Mouse (Mus musculus): ENCODE data around the gene Txnrd2. TPM values are rescaled to one million over a fixed set of nuclear protein-coding genes. Genes with fewer than 3 reads are reported as not detected.

Gene Txnrd2
- polyA plus RNA-seq, 1 experiment from 2014 or later: 18.2 TPM

DNA sequence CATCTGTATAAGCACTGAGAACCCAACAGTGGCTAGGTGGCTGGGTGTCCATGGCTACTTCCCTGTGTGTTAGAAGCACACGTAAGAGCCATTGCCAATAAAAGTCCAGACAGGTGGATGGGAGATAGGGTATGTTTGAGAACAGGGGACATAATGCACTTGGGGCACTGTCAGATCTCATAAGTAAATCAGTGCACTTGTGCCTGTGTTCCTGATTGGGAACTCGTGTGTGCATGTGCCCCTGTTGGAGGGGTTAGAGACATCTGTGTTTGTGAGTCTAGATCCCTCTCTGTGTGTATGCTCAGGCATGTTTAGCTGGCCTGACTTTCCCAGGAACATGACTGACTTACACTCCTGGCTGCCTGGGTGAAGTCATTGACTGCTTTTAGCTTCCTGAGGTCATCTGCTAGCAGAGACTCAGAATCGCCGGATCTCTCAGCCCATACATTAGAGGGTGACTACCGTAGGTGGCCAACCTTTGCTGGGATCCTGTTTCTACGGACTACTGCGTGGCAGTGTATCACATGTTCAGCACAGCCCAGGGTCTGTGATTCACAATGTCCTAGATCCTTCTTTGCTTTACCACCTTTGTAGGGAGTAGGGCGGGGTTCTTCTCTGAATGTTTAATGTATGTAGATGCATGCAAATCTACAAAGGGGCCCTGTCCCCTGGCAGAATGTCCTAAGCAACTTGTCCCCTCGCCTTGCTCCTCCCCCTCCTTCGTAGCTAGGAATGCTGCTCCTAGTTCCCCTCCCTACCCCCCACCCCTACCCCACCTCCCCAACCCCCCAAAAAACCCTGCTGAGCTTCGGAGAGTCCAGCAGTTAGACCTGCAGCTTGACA, 31.2 kb upstream of the Txnrd2 start:
- Histone ChIP-seq H3K27me3 (no peaks in the 10 kb centered on the region), H3K27ac (replicated peaks) (no peak overlapping the region), H3K4me3 (replicated peaks) (no peak overlapping the region), H3K4me1 (peaks cover 47% of the 10 kb centered on the region), H3K4me2 (replicated peaks) (no peak overlapping the region; the same call in 1 of the 2 replicates), H3K9me3 (replicated peaks) (no peaks in the 10 kb centered on the region), H3K9ac (no peak overlapping the region), H3K36me3 (peaks cover 27% of the 10 kb centered on the region)
- ATAC-seq (ENCODE audit: insufficient number of reproducible peaks, low FRiP score, low TSS enrichment, low read depth): no peak
- 33% methylated on average over 11 of the region's 11 CpGs for WGBS

DNA sequence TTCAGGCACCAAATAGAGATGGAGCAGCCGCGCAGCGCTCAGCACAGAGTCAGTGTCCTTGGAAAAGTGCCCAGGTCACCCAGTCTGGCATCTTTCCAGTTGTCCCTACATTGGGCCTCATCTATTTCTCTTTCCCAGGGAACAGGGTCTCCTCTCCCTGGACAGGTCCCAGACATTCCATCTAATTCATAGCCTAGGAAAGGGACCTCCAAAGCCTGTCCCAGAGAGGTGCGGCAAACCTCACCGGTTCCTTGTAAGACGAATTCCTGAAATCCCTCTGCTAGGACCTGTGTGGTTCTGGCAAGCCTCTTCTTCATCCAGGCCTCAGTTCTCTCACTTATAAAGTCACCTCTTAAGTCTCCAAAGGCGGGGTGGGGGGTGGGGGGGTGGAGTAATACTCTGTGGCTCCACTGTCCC, 30.6 kb upstream of the Txnrd2 start:
- H3K4me3 ChIP-seq (replicated peaks): no peak overlapping the region
- H3K27ac ChIP-seq (replicated peaks): peak overlapping the region; percentile 48; the same call in 1 of the 2 replicates
- no peak overlapping the region for H3K9ac ChIP-seq
- no peak overlapping the region for H3K4me2 ChIP-seq (replicated peaks)
- H3K36me3 ChIP-seq: peaks cover 28% of the 10 kb centered on the region
- no peaks in the 10 kb centered on the region for H3K27me3 ChIP-seq
- ATAC-seq (ENCODE audit: insufficient number of reproducible peaks, low FRiP score, low TSS enrichment, low read depth): no peak
- 39% methylated on average over 6 of the region's 7 CpGs for WGBS
- H3K4me1 ChIP-seq: peaks cover 53% of the 10 kb centered on the region
- H3K9me3 ChIP-seq (replicated peaks): no peaks in the 10 kb centered on the region

DNA sequence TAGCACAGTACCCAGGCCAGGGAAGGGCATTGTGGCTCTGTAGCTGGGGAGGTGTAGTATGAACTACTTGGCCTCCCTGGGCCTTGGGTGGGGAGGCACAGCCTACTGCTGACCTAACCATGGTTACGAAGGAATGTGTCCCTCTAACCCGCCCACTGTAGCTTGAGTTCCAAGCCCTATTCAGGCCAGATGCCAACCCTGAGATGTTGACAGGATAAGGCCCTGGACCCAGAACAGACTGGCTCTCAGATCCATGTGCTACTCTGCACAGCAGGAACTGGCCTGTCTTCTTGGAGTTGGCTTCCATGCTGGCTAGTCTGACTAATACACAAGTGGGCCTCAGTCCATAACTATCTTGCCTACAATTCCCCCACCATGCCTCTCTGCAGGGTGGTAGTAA, 30.0 kb upstream of the Txnrd2 start:
- no peak overlapping the region for H3K4me2 ChIP-seq (replicated peaks)
- no peak overlapping the region for H3K4me3 ChIP-seq (replicated peaks)
- H3K4me1 ChIP-seq: peaks cover 59% of the 10 kb centered on the region
- peak; percentile 11; the same call in 1 of the 2 replicates for ATAC-seq (ENCODE audit: insufficient number of reproducible peaks, low FRiP score, low TSS enrichment, low read depth)
- H3K27ac ChIP-seq (replicated peaks): peak overlapping the region; percentile 48; the same call in 1 of the 2 replicates
- H3K9ac ChIP-seq: no peak overlapping the region
- no peaks in the 10 kb centered on the region for H3K9me3 ChIP-seq (replicated peaks)
- no peaks in the 10 kb centered on the region for H3K27me3 ChIP-seq
- WGBS: 60% methylated on average over 2 of the region's 2 CpGs
- H3K36me3 ChIP-seq: peaks cover 28% of the 10 kb centered on the region

DNA sequence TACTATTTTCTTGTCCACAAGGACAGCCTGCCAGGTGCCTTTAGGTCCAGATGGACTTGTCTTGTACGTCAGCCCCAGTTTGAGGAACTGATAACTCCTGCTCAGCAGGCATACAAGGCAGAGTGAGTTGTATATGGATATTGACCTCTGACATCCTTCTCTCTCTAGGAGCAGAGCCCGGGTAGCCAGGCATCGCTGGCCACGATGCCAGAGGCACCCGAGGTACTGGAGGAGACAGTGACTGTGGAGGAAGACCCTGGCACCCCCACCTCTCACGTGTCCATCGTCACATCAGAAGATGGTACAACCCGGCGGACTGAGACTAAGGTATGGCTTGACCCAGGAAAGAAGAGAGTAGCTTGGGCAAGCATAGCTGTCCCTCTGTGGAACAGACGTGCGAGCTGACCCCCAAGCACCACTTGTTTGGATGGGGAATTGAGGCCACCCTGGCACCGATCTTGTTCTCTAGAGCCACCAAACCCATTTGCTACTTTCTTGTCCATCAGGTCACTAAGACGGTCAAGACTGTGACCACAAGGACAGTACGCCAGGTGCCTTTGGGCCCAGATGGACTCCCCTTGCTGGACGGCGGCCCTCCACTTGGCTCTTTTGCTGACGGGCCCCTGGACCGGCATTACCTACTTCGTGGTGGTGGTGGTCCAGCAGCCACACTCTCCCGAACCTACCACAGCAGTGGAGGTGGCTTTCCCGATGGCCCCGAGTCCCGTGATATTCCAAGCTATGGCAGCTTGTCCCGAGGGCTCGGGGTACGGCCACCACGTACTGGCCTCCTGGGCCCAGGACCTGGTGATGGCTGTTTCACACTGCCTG, 29.2 kb upstream of the Txnrd2 start:
- ATAC-seq (ENCODE audit: insufficient number of reproducible peaks, low FRiP score, low TSS enrichment, low read depth): no peak
- no peak overlapping the region for H3K4me2 ChIP-seq (replicated peaks)
- no peak overlapping the region for H3K4me3 ChIP-seq (replicated peaks)
- H3K9me3 ChIP-seq (replicated peaks): no peaks in the 10 kb centered on the region
- WGBS: 93% methylated on average over 27 of the region's 27 CpGs
- H3K9ac ChIP-seq: no peak overlapping the region
- no peak overlapping the region for H3K27ac ChIP-seq (replicated peaks)
- H3K4me1 ChIP-seq: peaks cover 59% of the 10 kb centered on the region
- no peaks in the 10 kb centered on the region for H3K27me3 ChIP-seq
- H3K36me3 ChIP-seq: peaks cover 28% of the 10 kb centered on the region

DNA sequence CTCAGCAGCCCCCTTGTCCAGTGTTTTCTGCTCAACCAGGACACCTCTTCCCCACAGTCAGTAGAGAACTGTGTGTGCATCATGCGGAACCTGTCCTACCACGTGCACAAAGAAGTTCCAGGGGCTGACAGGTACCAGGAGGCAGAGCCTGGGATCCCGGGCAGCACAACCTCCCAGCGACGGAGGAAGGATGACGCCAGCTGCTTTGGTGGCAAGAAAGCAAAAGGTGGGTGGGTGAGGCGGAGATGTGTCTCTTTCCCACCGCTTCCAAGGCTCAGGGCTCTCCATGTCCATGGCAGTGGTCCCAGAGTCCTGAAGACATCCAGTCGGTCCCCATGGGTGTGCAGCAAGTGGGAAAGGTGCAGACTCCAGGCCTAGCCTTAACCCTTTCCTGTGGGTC, 26.2 kb upstream of the Txnrd2 start:
- Histone ChIP-seq H3K4me1 (peaks cover 32% of the 10 kb centered on the region), H3K27ac (replicated peaks) (no peak overlapping the region), H3K9me3 (replicated peaks) (no peaks in the 10 kb centered on the region), H3K4me3 (replicated peaks) (no peak overlapping the region), H3K36me3 (peaks cover 56% of the 10 kb centered on the region), H3K9ac (no peak overlapping the region), H3K4me2 (replicated peaks) (no peak overlapping the region), H3K27me3 (no peaks in the 10 kb centered on the region)
- WGBS: 55% methylated on average over 9 of the region's 9 CpGs
- ATAC-seq (ENCODE audit: insufficient number of reproducible peaks, low FRiP score, low TSS enrichment, low read depth): no peak

DNA sequence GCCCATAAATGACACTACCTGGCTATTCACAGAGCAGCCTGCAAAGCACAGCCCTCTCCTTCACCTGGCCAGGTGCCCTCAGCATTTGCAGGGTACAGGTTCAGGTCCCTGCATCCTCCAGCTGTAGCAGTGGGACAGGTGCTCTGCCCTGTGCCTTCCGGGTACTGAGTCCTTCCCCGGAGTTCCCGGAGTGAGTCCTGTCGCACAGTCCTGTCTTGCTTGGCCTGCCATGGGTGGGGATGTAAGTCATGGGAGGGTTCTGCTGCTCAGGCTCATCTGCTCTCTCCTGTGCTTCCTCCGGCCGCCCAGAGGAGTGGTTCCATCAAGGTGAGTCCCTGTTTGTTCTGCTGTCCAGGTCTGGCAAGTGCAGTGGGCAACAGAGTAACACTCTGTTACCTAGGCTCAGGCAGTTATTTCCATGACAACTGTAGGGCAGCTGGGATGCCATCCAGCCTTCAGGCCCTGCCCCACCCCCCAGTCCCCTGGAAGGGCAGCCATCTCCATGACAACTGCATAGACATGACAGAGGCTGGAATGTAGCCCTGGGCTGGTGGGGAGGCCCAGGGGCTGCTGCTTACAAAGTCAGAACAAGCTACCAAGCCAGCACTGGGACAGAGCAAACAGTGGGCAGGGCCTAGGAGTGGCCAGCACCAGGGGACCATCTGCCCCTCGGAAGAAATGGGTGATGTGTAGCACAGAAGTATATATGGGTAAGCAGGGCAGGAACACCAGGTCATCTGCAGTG, 25.5 kb upstream of the Txnrd2 start:
- peaks cover 62% of the 10 kb centered on the region for H3K36me3 ChIP-seq
- H3K4me1 ChIP-seq: peaks cover 30% of the 10 kb centered on the region
- no peak overlapping the region for H3K27ac ChIP-seq (replicated peaks)
- no peak overlapping the region for H3K9ac ChIP-seq
- H3K9me3 ChIP-seq (replicated peaks): no peaks in the 10 kb centered on the region
- no peak overlapping the region for H3K4me2 ChIP-seq (replicated peaks)
- 0 out of 2 replicates have a peak, but pooled peaks have one; percentile 35 for ATAC-seq (ENCODE audit: insufficient number of reproducible peaks, low FRiP score, low TSS enrichment, low read depth)
- H3K27me3 ChIP-seq: no peaks in the 10 kb centered on the region
- H3K4me3 ChIP-seq (replicated peaks): no peak overlapping the region
- WGBS: 41% methylated on average over 7 of the region's 7 CpGs

DNA sequence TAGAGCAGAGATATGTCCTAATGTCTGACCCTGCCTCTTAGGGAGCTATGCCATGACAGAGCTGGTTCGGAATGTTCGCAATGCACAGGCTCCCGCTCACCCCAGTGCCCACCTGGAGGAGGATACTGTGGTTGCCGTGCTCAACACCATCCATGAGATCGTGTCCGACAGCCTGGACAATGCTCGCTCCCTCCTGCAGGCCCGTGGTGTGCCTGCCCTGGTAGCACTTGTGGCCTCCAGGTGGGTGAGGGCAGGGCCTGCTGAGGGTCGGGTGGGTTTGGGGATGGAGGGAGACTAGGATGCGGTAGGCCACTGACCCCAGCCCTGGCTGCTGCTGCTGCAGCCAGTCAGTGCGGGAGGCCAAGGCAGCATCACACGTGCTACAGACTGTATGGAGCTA, 22.9 kb upstream of the Txnrd2 start:
- no peak overlapping the region for H3K27ac ChIP-seq (replicated peaks)
- no peaks in the 10 kb centered on the region for H3K9me3 ChIP-seq (replicated peaks)
- no peaks in the 10 kb centered on the region for H3K27me3 ChIP-seq
- peaks cover 58% of the 10 kb centered on the region for H3K36me3 ChIP-seq
- no peak overlapping the region for H3K4me3 ChIP-seq (replicated peaks)
- H3K4me1 ChIP-seq: peaks cover 21% of the 10 kb centered on the region
- H3K4me2 ChIP-seq (replicated peaks): no peak overlapping the region
- no peak overlapping the region for H3K9ac ChIP-seq
- ATAC-seq (ENCODE audit: insufficient number of reproducible peaks, low FRiP score, low TSS enrichment, low read depth): no peak
- 92% methylated on average over 12 of the region's 12 CpGs for WGBS

DNA sequence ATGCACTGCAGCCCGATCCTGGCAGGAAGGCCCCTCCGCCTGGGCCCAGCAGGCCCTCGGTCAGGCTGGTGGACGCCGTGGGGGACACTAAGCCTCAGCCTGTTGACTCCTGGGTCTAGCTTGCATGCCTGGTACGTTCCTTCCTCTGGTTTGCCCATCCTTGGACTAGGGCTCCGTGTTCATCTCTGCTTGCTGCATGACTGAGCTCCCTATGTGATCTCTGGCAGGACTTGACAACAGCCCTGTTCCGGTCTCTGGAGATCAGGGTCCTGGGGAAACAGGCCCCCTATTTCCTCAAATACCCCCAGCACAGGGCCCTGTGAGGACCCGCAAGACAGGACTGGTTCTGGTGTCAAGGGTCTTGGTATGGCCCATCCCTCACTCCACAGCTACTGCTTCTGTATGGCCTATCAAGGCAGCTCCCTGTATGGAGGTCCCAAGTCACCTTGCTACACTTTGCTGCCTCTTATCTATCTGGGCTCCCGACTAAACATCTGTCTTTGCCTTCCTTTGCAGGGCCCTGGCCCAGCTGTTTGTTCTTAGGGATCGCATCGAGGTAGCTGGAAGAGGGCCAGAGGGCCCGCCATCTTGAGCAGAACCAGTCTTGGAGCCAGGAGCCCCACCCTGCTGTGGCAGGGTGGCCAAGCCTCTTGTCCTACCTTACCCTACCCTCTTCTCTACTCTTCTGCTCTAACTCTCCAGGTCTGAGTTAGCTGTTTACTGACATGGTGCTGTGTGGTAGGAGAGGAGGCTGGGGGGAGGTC, 20.9 kb upstream of the Txnrd2 start:
- no peaks in the 10 kb centered on the region for H3K27me3 ChIP-seq
- WGBS: 79% methylated on average over 13 of the region's 13 CpGs

DNA sequence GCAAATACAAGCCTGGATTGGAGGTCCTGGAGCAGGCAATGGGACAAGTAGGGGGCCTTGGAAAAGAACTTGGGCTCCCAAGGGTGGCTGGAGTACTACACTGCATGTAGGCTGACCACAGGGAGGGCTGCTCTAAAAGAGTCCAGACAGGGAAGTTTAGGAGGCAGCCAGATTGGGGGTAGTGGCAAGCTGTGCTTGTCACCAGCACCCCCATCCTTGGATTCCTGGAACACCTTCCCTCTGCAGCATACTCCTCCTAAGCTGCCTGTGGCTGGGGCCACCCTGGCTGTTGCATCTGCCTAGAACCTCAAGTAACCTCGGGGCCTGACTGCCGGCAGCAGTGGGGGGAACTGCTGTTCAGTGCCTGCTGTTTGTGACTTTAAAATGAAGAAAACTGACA, 20.3 kb upstream of the Txnrd2 start:
- Histone ChIP-seq H3K27me3 (no peaks in the 10 kb centered on the region), H3K4me1 (peaks cover 12% of the 10 kb centered on the region), H3K36me3 (peaks cover 60% of the 10 kb centered on the region), H3K27ac (replicated peaks) (peak overlapping the region; percentile 29; the same call in 1 of the 2 replicates), H3K9me3 (replicated peaks) (no peaks in the 10 kb centered on the region), H3K4me2 (replicated peaks) (no peak overlapping the region), H3K9ac (no peak overlapping the region), H3K4me3 (replicated peaks) (no peak overlapping the region)
- 58% methylated on average over 2 of the region's 2 CpGs for WGBS
- no peak for ATAC-seq (ENCODE audit: insufficient number of reproducible peaks, low FRiP score, low TSS enrichment, low read depth)

More for the DNA sequence above, 20.9 kb upstream of the Txnrd2 start:
- Histone ChIP-seq H3K27ac (replicated peaks) (peak overlapping the region; percentile 29; the same call in 1 of the 2 replicates), H3K9me3 (replicated peaks) (no peaks in the 10 kb centered on the region), H3K4me3 (replicated peaks) (no peak overlapping the region), H3K9ac (no peak overlapping the region), H3K36me3 (peaks cover 54% of the 10 kb centered on the region), H3K4me2 (replicated peaks) (no peak overlapping the region), H3K4me1 (peaks cover 18% of the 10 kb centered on the region)
- no peak for ATAC-seq (ENCODE audit: insufficient number of reproducible peaks, low FRiP score, low TSS enrichment, low read depth)

DNA sequence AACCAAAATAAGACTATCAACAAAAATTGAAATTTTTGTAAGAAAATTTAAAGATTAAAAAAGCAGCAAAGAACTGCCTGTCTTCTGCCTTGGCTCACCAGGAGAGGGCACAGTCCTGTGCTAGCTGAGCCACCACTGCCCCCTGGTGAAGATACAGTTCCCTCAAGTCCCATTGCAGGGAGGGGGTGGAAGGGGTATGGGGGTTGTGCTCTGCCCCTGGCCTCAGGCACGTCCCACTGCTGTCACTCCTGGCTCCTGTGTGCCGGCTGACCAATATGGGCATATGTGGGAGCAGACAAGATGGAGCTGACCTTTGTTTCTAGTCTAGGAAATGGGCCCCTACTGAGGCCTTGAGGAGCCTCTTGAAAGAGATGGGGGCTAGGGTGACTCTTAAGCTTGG, 19.9 kb upstream of the Txnrd2 start:
- WGBS: 8% methylated on average over 2 of the region's 2 CpGs
- no peak overlapping the region for H3K4me3 ChIP-seq (replicated peaks)
- H3K4me1 ChIP-seq: peaks cover 8% of the 10 kb centered on the region
- H3K4me2 ChIP-seq (replicated peaks): no peak overlapping the region
- no peaks in the 10 kb centered on the region for H3K27me3 ChIP-seq
- peaks cover 64% of the 10 kb centered on the region for H3K36me3 ChIP-seq
- H3K27ac ChIP-seq (replicated peaks): no peak overlapping the region
- H3K9me3 ChIP-seq (replicated peaks): no peaks in the 10 kb centered on the region
- no peak overlapping the region for H3K9ac ChIP-seq
- no peak; the same call in 1 of the 2 replicates for ATAC-seq (ENCODE audit: insufficient number of reproducible peaks, low FRiP score, low TSS enrichment, low read depth)
